Mouse (Mus musculus): ENCODE measurements around the gene Ifitm7. TPM values are rescaled to one million over a fixed set of nuclear protein-coding genes. Genes with fewer than 3 reads are reported as not detected.

Gene Ifitm7
- total RNA-seq, 1 experiment: 11.4 TPM

- no peaks in the 10 kb centered on the region for H3K4me1 ChIP-seq (ENCODE audit: control insufficient read depth in 2 of 2, insufficient read depth in 2 of 2, low read length in 2 of 2, poor library complexity in 1 of 2)
- H3K36me3 ChIP-seq (ENCODE audit: control insufficient read depth, insufficient read depth, low read length, poor library complexity, severe bottlenecking): no peaks in the 10 kb centered on the region
- H3K4me3 ChIP-seq (ENCODE audit: insufficient read depth in 1 of 2, low read depth in 1 of 2, low read length in 2 of 2, poor library complexity in 1 of 2, severe bottlenecking in 1 of 2): no peak overlapping the region
- in situ Hi-C loops (cut with MboI; ENCODE audit: low sequenced_read_pairs in 2 of 2, unreplicated experiment in 2 of 2): no loop called here
- no peak for DNase-seq (ENCODE audit: low read depth, low spot score)
- no peak overlapping the region for H3K27ac ChIP-seq (ENCODE audit: insufficient read depth, low read depth, low read length, poor library complexity, severe bottlenecking)
- no peaks in the 10 kb centered on the region for H3K9me3 ChIP-seq (ENCODE audit: control insufficient read depth, insufficient read depth, low read depth, low read length)
- no peak for TF ChIP-seq CHD2 (IDR thresholded peaks at IDR 0.05; ENCODE audit: low read depth, low read length)
- TF ChIP-seq ZC3H11A (IDR thresholded peaks at IDR 0.05; ENCODE audit: borderline replicate concordance, low read depth, low read length): no peak
- no peak for TF ChIP-seq HCFC1 (IDR thresholded peaks at IDR 0.05; ENCODE audit: borderline replicate concordance, insufficient read depth, low read length)
- no peak for TF ChIP-seq MAFK (IDR thresholded peaks at IDR 0.05; ENCODE audit: insufficient read depth, low read depth, low read length)
- TF ChIP-seq ZNF384 (IDR thresholded peaks at IDR 0.05; ENCODE audit: low read depth, low read length): no peak
- H3K9ac ChIP-seq (ENCODE audit: insufficient read depth, low read depth, low read length, poor library complexity, severe bottlenecking): no peak overlapping the region
Measured at GRCm38 (mm10) chr16:14009966-14010365, 23.3 kb upstream of the Ifitm7 start.

- in situ Hi-C loops (cut with MboI; ENCODE audit: low sequenced_read_pairs in 2 of 2, unreplicated experiment in 2 of 2): no loop called here
- DNase-seq (ENCODE audit: low read depth, low spot score): no peak
- no peaks in the 10 kb centered on the region for H3K9me3 ChIP-seq (ENCODE audit: control insufficient read depth, insufficient read depth, low read depth, low read length)
Measured at GRCm38 (mm10) chr16:14008708-14009107, 22.0 kb upstream of the Ifitm7 start.

GRCm38 (mm10) chr16:14008081-14008480 lies 21.4 kb upstream of the Ifitm7 start:
- no peaks in the 10 kb centered on the region for H3K36me3 ChIP-seq (ENCODE audit: control insufficient read depth, insufficient read depth, low read length, poor library complexity, severe bottlenecking)
- H3K4me1 ChIP-seq (ENCODE audit: control insufficient read depth in 2 of 2, insufficient read depth in 2 of 2, low read length in 2 of 2, poor library complexity in 1 of 2): peaks cover 0 to 7% of the 10 kb centered on the region in 2 experiments; a peak in 2 of 4 replicates
- DNase-seq (ENCODE audit: low read depth, low spot score): no peak
- H3K9ac ChIP-seq (ENCODE audit: insufficient read depth, low read depth, low read length, poor library complexity, severe bottlenecking): no peak overlapping the region
- no peak for TF ChIP-seq MAFK (IDR thresholded peaks at IDR 0.05; ENCODE audit: insufficient read depth, low read depth, low read length)
- TF ChIP-seq ZNF384 (IDR thresholded peaks at IDR 0.05; ENCODE audit: low read depth, low read length): no peak
- TF ChIP-seq CHD2 (IDR thresholded peaks at IDR 0.05; ENCODE audit: low read depth, low read length): no peak
- no peak for TF ChIP-seq HCFC1 (IDR thresholded peaks at IDR 0.05; ENCODE audit: borderline replicate concordance, insufficient read depth, low read length)
- TF ChIP-seq ZC3H11A (IDR thresholded peaks at IDR 0.05; ENCODE audit: borderline replicate concordance, low read depth, low read length): no peak
- H3K27ac ChIP-seq (ENCODE audit: insufficient read depth, low read depth, low read length, poor library complexity, severe bottlenecking): no peak overlapping the region
- H3K4me3 ChIP-seq (ENCODE audit: insufficient read depth in 1 of 2, low read depth in 1 of 2, low read length in 2 of 2, poor library complexity in 1 of 2, severe bottlenecking in 1 of 2): no peak overlapping the region
- in situ Hi-C loops (cut with MboI; ENCODE audit: low sequenced_read_pairs in 2 of 2, unreplicated experiment in 2 of 2): no loop called here
- H3K9me3 ChIP-seq (ENCODE audit: control insufficient read depth, insufficient read depth, low read depth, low read length): no peaks in the 10 kb centered on the region

More at GRCm38 (mm10) chr16:14008708-14009107, 22.0 kb upstream of the Ifitm7 start:
- Histone ChIP-seq H3K4me3 (ENCODE audit: insufficient read depth in 1 of 2, low read depth in 1 of 2, low read length in 2 of 2, poor library complexity in 1 of 2, severe bottlenecking in 1 of 2) (no peak overlapping the region), H3K36me3 (ENCODE audit: control insufficient read depth, insufficient read depth, low read length, poor library complexity, severe bottlenecking) (no peaks in the 10 kb centered on the region), H3K4me1 (ENCODE audit: control insufficient read depth in 2 of 2, insufficient read depth in 2 of 2, low read length in 2 of 2, poor library complexity in 1 of 2) (peaks cover 0 to 6% of the 10 kb centered on the region in 2 experiments; a peak in 2 of 4 replicates), H3K9ac (ENCODE audit: insufficient read depth, low read depth, low read length, poor library complexity, severe bottlenecking) (no peak overlapping the region), H3K27ac (ENCODE audit: insufficient read depth, low read depth, low read length, poor library complexity, severe bottlenecking) (no peak overlapping the region)
- TF ChIP-seq ZC3H11A (IDR thresholded peaks at IDR 0.05; ENCODE audit: borderline replicate concordance, low read depth, low read length) (no peak), CHD2 (IDR thresholded peaks at IDR 0.05; ENCODE audit: low read depth, low read length) (no peak)

- in situ Hi-C loops (cut with MboI; ENCODE audit: low sequenced_read_pairs in 2 of 2, unreplicated experiment in 2 of 2): no loop called here
- no peak for DNase-seq (ENCODE audit: low read depth, low spot score)
- no peak overlapping the region for H3K9ac ChIP-seq (ENCODE audit: insufficient read depth, low read depth, low read length, poor library complexity, severe bottlenecking)
- no peaks in the 10 kb centered on the region; the same call in 1 of the 2 replicates for H3K36me3 ChIP-seq (ENCODE audit: control insufficient read depth, insufficient read depth, low read length, poor library complexity, severe bottlenecking)
- no peak overlapping the region for H3K27ac ChIP-seq (ENCODE audit: insufficient read depth, low read depth, low read length, poor library complexity, severe bottlenecking)
- no peaks in the 10 kb centered on the region for H3K9me3 ChIP-seq (ENCODE audit: control insufficient read depth, insufficient read depth, low read depth, low read length)
- no peak overlapping the region for H3K4me3 ChIP-seq (ENCODE audit: insufficient read depth in 1 of 2, low read depth in 1 of 2, low read length in 2 of 2, poor library complexity in 1 of 2, severe bottlenecking in 1 of 2)
- TF ChIP-seq ZC3H11A (IDR thresholded peaks at IDR 0.05; ENCODE audit: borderline replicate concordance, low read depth, low read length) (no peak), HCFC1 (IDR thresholded peaks at IDR 0.05; ENCODE audit: borderline replicate concordance, insufficient read depth, low read length) (no peak), CHD2 (IDR thresholded peaks at IDR 0.05; ENCODE audit: low read depth, low read length) (no peak), ZNF384 (IDR thresholded peaks at IDR 0.05; ENCODE audit: low read depth, low read length) (no peak), MAFK (IDR thresholded peaks at IDR 0.05; ENCODE audit: insufficient read depth, low read depth, low read length) (no peak)
- peaks cover 0 to 9% of the 10 kb centered on the region in 2 experiments; a peak in 2 of 4 replicates for H3K4me1 ChIP-seq (ENCODE audit: control insufficient read depth in 2 of 2, insufficient read depth in 2 of 2, low read length in 2 of 2, poor library complexity in 1 of 2)
Measured at GRCm38 (mm10) chr16:14005266-14005665, 18.6 kb upstream of the Ifitm7 start.

GRCm38 (mm10) chr16:14004726-14005125 lies 18.0 kb upstream of the Ifitm7 start:
- no peak for DNase-seq (ENCODE audit: low read depth, low spot score)
- H3K36me3 ChIP-seq (ENCODE audit: control insufficient read depth, insufficient read depth, low read length, poor library complexity, severe bottlenecking): no peaks in the 10 kb centered on the region; the same call in 1 of the 2 replicates
- H3K4me1 ChIP-seq (ENCODE audit: control insufficient read depth in 2 of 2, insufficient read depth in 2 of 2, low read length in 2 of 2, poor library complexity in 1 of 2): peaks cover 0 to 9% of the 10 kb centered on the region in 2 experiments; a peak in 2 of 4 replicates
- no peak overlapping the region for H3K27ac ChIP-seq (ENCODE audit: insufficient read depth, low read depth, low read length, poor library complexity, severe bottlenecking)
- H3K9ac ChIP-seq (ENCODE audit: insufficient read depth, low read depth, low read length, poor library complexity, severe bottlenecking): no peak overlapping the region
- in situ Hi-C loops (cut with MboI; ENCODE audit: low sequenced_read_pairs in 2 of 2, unreplicated experiment in 2 of 2): no loop called here
- no peak for TF ChIP-seq CHD2 (IDR thresholded peaks at IDR 0.05; ENCODE audit: low read depth, low read length)
- TF ChIP-seq ZNF384 (IDR thresholded peaks at IDR 0.05; ENCODE audit: low read depth, low read length): no peak
- no peaks in the 10 kb centered on the region for H3K9me3 ChIP-seq (ENCODE audit: control insufficient read depth, insufficient read depth, low read depth, low read length)
- no peak overlapping the region for H3K4me3 ChIP-seq (ENCODE audit: insufficient read depth in 1 of 2, low read depth in 1 of 2, low read length in 2 of 2, poor library complexity in 1 of 2, severe bottlenecking in 1 of 2)

All from ES-E14 (cell line).